Mouse (Mus musculus): ENCODE data around the gene Espn.

Espn gene

GRCm38 (mm10) chr4:152178344-152178864, 26.2 kb upstream of the Espn start:
- DNase-seq = peak; percentile 57 to 69

- peak; percentile 95 to 97 for DNase-seq
Measured at GRCm38 (mm10) chr4:152177537-152178343, 25.6 kb upstream of the Espn start, which contains the start of gene Acot7. TSS of gene Acot7 (plus strand) at chr4:152178134.

DNA sequence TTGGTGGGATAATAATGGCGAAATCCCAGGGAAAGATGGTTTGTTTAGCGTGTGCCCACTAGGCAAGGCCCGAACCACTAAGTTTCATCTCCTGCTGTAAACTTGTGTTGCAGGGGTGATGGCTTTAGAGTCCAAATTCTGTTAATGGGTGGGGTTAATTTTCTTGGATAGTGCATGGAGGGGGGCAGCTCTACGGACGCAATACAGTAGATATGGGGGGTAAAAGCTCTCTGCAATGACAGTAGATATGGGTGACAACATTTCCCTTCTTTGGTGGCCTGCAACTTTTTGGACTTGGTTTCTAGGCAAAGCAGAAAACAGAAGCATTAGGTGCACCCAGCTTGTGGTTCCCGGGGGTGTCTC, 25.0 kb upstream of the Espn start:
- no peak for DNase-seq

DNA sequence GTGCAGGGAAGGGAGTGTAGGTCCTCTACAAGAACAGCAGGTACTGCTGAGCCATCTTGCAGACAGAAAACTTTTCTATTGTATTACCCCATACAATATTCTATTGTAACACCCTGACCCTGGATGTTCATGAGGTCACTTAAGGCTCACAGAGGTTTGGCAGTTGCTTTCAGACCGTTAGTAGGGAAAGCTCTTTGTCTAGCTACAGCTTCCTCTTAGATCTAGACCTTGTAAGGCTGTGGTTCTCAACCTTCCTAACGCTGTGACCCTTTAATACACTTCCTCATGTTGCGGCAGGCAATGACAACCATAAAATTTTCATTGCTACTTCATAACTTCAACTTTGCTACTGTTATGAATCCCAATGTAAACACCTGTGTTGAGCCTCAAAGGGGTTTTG, 24.5 kb upstream of the Espn start:
- DNase-seq = no peak

GRCm38 (mm10) chr4:152173956-152174355, 21.8 kb upstream of the Espn start:
- no peak for DNase-seq

GRCm38 (mm10) chr4:152173041-152173440, 20.9 kb upstream of the Espn start:
- DNase-seq = peak; percentile 85 to 87

DNA sequence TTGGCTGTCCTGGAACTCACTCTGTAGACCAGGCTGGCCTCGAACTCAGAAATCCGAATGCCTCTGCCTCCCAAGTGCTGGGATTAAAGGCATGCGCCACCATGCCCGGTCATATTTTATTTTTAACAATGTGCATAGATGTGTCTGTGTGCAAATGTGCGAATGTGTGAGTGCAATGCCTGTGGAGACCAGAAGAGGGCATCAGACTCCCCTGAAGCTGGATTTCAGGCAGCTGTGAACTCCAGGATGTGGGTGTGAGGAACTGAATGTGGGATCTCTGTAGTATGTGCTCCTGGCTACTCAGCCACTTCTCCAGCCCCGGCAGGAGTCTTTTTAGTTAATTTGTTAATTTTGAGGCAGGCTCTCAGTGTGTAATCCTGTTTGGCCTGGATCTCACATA, 19.4 kb upstream of the Espn start:
- DNase-seq = no peak

- DNase-seq = no peak
Measured at GRCm38 (mm10) chr4:152170286-152170685, 18.1 kb upstream of the Espn start.

- DNase-seq = no peak
Measured at GRCm38 (mm10) chr4:152169103-152169502, 16.9 kb upstream of the Espn start.

DNA sequence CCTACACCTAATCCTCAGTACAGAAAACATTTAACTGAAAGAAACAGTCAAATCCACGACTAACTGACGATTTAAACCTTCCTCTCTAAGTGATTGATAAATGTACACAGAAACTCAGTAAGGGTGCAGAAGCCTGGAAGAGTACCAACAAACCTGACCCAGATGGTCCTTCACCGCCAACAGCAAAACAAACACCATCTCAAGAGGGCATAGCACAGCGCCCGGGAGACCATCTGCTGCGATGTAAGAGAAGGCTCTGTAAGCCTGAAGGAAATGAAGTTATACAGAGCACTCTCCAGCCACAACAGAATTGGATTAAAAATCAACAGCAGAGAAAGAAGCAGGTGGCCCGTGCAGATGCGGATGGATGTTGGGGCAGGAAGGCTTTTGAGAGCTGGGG, 15.9 kb upstream of the Espn start:
- no peak for DNase-seq

DNA sequence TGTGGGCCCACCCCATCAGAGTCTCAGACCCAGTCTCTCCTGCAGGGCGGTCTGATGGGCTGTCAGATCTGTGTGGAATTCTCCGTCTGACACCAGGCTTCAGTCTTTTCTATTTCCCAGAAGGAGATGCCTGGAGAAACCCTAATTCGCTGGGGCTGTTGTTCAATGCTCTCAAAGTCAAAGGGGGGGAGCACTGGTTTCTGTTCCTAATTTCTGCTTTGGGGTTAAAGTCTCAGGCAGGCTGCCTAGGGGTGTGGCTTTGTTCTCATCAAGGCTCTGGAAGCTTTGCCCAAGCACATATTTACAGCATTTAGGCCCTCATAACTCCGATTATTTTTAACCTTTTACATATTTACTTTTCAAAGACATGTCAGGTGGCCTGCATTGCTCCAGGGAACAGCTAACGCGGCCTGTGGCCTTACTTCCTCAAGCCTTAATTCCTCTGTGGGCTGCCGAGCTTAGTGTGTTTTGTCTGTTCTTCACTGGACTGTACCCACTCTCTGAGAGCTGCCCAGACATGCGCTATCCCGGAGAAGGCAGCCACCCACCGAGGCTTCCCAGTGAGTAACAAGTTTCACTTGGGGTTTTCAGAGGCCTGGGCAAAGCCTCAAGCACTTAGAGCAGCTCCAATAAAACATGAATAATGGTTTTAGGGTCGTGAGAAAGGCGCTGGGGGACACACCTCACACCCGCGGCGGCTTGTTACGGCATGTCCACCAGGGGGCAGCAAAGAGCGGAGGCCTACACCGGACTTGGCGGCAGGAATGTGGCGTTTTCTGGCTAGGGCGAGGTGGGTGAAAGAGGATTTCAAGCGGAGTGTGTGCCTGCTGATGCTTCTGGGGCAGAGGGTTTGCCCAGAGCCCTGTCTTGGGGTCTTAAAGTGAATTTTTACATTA, 13.1 kb upstream of the Espn start:
- peak; percentile 89 for DNase-seq

- no peak for DNase-seq
Measured at GRCm38 (mm10) chr4:152162748-152163147, 10.6 kb upstream of the Espn start.

GRCm38 (mm10) chr4:152161601-152162000, 9.4 kb upstream of the Espn start:
- no peak for DNase-seq

GRCm38 (mm10) chr4:152160748-152161147, 8.6 kb upstream of the Espn start:
- peak in 1 of 2 experiments; percentile 55 for DNase-seq

DNA sequence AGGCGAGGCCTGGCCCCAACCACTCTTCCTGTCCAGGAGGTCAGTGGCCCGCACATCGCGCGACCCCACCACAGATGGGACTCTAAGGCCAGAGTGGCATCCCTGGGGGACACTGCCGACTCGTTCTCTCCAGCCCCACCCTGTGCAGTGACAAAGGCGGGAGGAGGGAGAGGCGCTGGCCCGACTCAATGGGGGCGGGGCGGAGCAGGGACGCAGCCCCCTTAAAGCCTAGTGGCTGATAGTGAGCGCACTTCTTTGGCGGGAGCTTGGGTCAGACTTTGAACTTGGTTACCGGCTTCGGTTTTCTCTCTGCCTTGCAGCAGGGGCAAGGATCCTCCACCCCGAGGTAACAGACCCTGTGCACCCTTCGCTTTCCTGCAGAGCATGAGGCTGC, 7.1 kb upstream of the Espn start:
- peak in 1 of 2 experiments; percentile 53 for DNase-seq

GRCm38 (mm10) chr4:152158585-152159284, 6.6 kb upstream of the Espn start, which contains the start of gene Hes2:
TSS of gene Hes2 (plus strand) at chr4:152158867.
- DNase-seq = peak in 1 of 2 experiments; percentile 49

DNA sequence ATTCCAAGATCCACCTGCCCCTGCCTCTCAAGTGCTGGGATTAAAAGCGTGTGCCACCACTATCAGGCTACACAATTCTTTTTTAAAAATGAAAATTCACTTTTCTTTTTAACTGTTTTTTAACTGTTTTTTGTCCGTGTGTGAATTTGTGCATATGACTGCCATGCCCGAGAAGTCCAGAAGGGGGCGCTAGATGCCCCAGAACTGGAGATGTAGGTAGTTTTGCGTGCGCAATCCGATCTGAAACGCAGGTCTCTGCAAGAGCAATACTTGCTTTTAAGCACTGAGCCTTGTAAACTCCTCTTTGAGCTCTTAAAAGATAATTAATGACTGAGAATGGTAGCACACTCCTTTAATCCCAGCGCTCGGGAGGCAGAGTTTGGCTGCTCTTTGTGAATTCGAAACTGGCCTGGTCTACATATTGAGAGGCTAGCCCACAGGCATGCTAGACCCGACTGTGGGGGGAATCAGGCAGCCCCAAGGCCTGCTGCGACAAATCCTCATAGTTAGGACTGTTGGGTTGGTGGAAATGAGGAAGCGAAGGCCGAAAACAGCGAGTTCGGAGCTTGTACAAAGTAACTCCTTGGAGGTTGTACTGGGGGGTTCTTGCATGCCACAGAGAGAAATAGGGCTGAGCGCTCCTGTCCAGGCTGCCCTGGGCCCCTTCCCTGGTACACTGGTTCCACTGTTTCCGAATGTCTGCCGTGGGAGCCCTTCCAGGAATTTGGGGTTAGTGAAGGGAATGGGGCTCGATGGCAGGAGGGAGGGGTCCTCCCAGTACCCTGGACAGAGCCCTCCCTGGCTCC, 5.8 kb upstream of the Espn start:
- peak; percentile 63 to 72 for DNase-seq

GRCm38 (mm10) chr4:152155019-152155418, 2.8 kb upstream of the Espn start:
- DNase-seq = peak in 1 of 2 experiments; percentile 1

GRCm38 (mm10) chr4:152153771-152154177, 1.6 kb upstream of the Espn start:
- DNase-seq = peak; percentile 94 to 95

GRCm38 (mm10) chr4:152151451-152151965, 663 bp downstream of the Espn start:
- no peak for DNase-seq

DNA sequence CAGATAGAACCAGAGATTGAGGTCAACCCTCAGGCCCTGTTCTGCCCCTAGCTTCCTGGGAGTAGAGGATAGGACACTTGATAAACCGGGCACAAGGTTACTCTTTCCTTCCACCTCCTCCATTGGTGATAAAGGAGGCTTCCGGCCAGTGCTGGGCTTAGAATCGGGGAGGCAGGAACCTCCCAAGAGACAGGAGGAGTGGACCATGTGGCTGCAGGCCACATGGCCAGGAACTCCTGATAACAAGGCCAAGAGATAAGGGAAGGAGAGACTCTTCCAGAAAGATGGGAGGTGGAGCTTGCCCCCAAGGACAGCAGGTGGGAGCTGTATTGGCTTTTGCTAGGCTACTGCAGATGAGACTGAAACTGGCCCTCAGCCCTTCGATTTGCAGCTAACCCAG, 1.6 kb downstream of the Espn start:
- DNase-seq = peak in 1 of 2 experiments; percentile 1

Data from kidney, postnatal 4 days (tissue).